Mouse (Mus musculus): ENCODE measurements around the gene Rnf169. TPM values are rescaled to one million over a fixed set of nuclear protein-coding genes. Genes with fewer than 3 reads are reported as not detected.

The Rnf169 gene
- total and polyA plus RNA-seq, 2 experiments from 2014 or later = 3.6 to 17.1 TPM

GRCm38 (mm10) chr7:100012085-100012484 lies 31.8 kb upstream of the Rnf169 start:
- ATAC-seq (ENCODE audit: low FRiP score) (no peak), DNase-seq (ENCODE audit: low spot score) (peak; percentile 89)
- Histone ChIP-seq H3K4me3 (ENCODE audit: low read depth, low read length) (no peak overlapping the region), H3K9ac (replicated peaks; ENCODE audit: low read length, poor library complexity, severe bottlenecking) (no peak overlapping the region), H3K36me3 (ENCODE audit: insufficient read depth, low read length) (no peaks in the 10 kb centered on the region), H3K27me3 (ENCODE audit: insufficient read depth, low read length) (peaks cover 23% of the 10 kb centered on the region), H3K9me3 (ENCODE audit: low read length) (no peaks in the 10 kb centered on the region), H3K4me2 (ENCODE audit: low read depth, low read length, poor library complexity, severe bottlenecking) (no peak overlapping the region), H3K27ac (ENCODE audit: low read depth, low read length) (no peak overlapping the region), H3K4me1 (ENCODE audit: insufficient read depth, low read length) (peaks cover 2% of the 10 kb centered on the region; the same call in 1 of the 2 replicates)
- WGBS = 42% methylated on average over 8 of the region's 8 CpGs
- no peak for TF ChIP-seq CTCF (IDR thresholded peaks at IDR 0.05)

DNA sequence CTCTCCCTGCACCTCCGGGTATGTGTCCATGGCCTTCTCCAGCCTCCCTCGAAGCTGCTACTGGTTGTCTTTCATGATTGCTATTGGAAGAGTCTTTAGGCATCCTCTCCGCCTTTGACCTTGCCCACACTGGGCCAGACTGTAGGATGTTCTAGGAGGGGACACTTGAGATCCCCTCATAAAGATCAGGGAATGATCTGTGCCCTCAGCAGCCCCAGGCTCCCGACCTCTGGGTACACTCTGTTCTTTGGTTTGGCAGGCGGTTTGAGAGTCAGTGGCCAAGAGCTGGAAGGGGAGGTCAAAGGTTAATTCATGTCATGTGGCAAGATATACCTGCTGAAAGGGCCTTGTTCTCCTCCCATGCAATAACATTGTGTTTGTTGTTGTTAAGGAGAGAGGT lies 30.5 kb upstream of the Rnf169 start:
- H3K27ac ChIP-seq (ENCODE audit: low read depth, low read length) = no peak overlapping the region
- H3K4me1 ChIP-seq (ENCODE audit: insufficient read depth, low read length) = peaks cover 2% of the 10 kb centered on the region; the same call in 1 of the 2 replicates
- H3K4me2 ChIP-seq (ENCODE audit: low read depth, low read length, poor library complexity, severe bottlenecking) = no peak overlapping the region
- H3K9me3 ChIP-seq (ENCODE audit: low read length) = no peaks in the 10 kb centered on the region
- peaks cover 32% of the 10 kb centered on the region for H3K27me3 ChIP-seq (ENCODE audit: insufficient read depth, low read length)
- DNase-seq (ENCODE audit: low spot score) (no peak), ATAC-seq (ENCODE audit: low FRiP score) (no peak)
- no peaks in the 10 kb centered on the region for H3K36me3 ChIP-seq (ENCODE audit: insufficient read depth, low read length)
- TF ChIP-seq CTCF (IDR thresholded peaks at IDR 0.05) = no peak
- WGBS = 73% methylated on average over 5 of the region's 5 CpGs
- H3K9ac ChIP-seq (replicated peaks; ENCODE audit: low read length, poor library complexity, severe bottlenecking) = no peak overlapping the region
- no peak overlapping the region for H3K4me3 ChIP-seq (ENCODE audit: low read depth, low read length)

GRCm38 (mm10) chr7:100009640-100010039 lies 29.4 kb upstream of the Rnf169 start:
- Histone ChIP-seq H3K36me3 (ENCODE audit: insufficient read depth, low read length) (no peaks in the 10 kb centered on the region), H3K27ac (ENCODE audit: low read depth, low read length) (no peak overlapping the region), H3K4me1 (ENCODE audit: insufficient read depth, low read length) (peaks cover 2% of the 10 kb centered on the region; the same call in 1 of the 2 replicates), H3K27me3 (ENCODE audit: insufficient read depth, low read length) (peaks cover 37% of the 10 kb centered on the region), H3K4me2 (ENCODE audit: low read depth, low read length, poor library complexity, severe bottlenecking) (no peak overlapping the region), H3K9me3 (ENCODE audit: low read length) (no peaks in the 10 kb centered on the region), H3K4me3 (ENCODE audit: low read depth, low read length) (no peak overlapping the region), H3K9ac (replicated peaks; ENCODE audit: low read length, poor library complexity, severe bottlenecking) (no peak overlapping the region)
- WGBS = 14% methylated on average over 11 of the region's 11 CpGs
- ATAC-seq (ENCODE audit: low FRiP score) (no peak), DNase-seq (ENCODE audit: low spot score) (peak; percentile 71)
- peak; percentile 81 for TF ChIP-seq CTCF (IDR thresholded peaks at IDR 0.05)

DNA sequence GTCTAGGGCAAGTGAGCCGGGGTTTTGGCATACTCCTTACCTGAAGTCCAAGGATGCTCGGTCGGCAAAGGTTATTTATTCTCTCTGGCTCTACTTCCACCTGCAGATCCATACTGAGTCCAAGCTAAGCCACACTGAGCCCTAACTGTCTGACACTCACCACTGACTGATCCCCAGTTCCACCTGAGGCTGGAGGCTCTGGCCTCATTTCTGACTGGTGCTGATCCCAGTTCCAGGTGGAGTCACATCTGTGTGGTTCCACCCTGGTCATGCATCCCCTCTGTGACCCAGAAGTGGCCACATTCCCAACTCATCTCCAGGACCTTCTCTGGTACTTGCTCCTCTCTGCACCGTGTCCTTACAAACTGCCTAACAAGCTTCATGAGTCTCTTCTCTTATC lies 28.5 kb upstream of the Rnf169 start:
- no peak for DNase-seq (ENCODE audit: low spot score)
- no peak for TF ChIP-seq CTCF (IDR thresholded peaks at IDR 0.05)
- no peak overlapping the region for H3K9ac ChIP-seq (replicated peaks; ENCODE audit: low read length, poor library complexity, severe bottlenecking)
- ATAC-seq (ENCODE audit: low FRiP score) = no peak
- H3K4me1 ChIP-seq (ENCODE audit: insufficient read depth, low read length) = peaks cover 2% of the 10 kb centered on the region; the same call in 1 of the 2 replicates
- no peak overlapping the region for H3K4me3 ChIP-seq (ENCODE audit: low read depth, low read length)
- H3K36me3 ChIP-seq (ENCODE audit: insufficient read depth, low read length) = no peaks in the 10 kb centered on the region
- no peak overlapping the region for H3K4me2 ChIP-seq (ENCODE audit: low read depth, low read length, poor library complexity, severe bottlenecking)
- no peaks in the 10 kb centered on the region for H3K9me3 ChIP-seq (ENCODE audit: low read length)
- 95% methylated on average over 4 of the region's 4 CpGs for WGBS
- H3K27me3 ChIP-seq (ENCODE audit: insufficient read depth, low read length) = peaks cover 37% of the 10 kb centered on the region
- H3K27ac ChIP-seq (ENCODE audit: low read depth, low read length) = no peak overlapping the region

- no peak for TF ChIP-seq CTCF (IDR thresholded peaks at IDR 0.05)
- DNase-seq (ENCODE audit: low spot score) (no peak), ATAC-seq (ENCODE audit: low FRiP score) (no peak)
- no peak overlapping the region for H3K9ac ChIP-seq (replicated peaks; ENCODE audit: low read length, poor library complexity, severe bottlenecking)
- 5% methylated on average over 11 of the region's 11 CpGs for WGBS
- peak overlapping the region; percentile 52; the same call in 1 of the 2 replicates for H3K4me3 ChIP-seq (ENCODE audit: low read depth, low read length)
- H3K4me1 ChIP-seq (ENCODE audit: insufficient read depth, low read length) = peaks cover 2% of the 10 kb centered on the region; the same call in 1 of the 2 replicates
- H3K9me3 ChIP-seq (ENCODE audit: low read length) = no peaks in the 10 kb centered on the region
- H3K27ac ChIP-seq (ENCODE audit: low read depth, low read length) = no peak overlapping the region
- peaks cover 37% of the 10 kb centered on the region for H3K27me3 ChIP-seq (ENCODE audit: insufficient read depth, low read length)
- no peaks in the 10 kb centered on the region for H3K36me3 ChIP-seq (ENCODE audit: insufficient read depth, low read length)
- peak overlapping the region; percentile 98 for H3K4me2 ChIP-seq (ENCODE audit: low read depth, low read length, poor library complexity, severe bottlenecking)
Measured at GRCm38 (mm10) chr7:100006411-100006810, 26.2 kb upstream of the Rnf169 start.

DNA sequence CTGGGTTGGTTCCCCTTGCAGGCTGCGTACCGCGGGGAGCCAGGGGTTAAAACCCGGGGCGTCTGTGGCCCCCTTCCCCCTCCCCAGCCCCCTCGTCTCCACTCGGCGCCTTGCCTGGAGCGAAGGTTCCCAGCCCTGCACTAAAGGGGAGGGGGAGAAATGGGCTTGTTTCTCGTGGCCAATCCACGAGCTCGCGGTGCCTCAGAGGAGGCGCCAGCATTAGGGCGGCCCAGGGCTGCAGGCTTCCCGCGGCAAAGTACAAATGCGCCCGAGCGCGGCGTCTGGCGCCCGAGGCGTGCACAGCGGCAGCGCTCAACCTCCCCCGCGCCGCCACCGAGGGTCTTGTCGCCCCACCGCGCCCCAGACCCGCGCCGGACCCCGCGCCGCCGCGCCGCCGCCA lies 25.5 kb upstream of the Rnf169 start, which contains the start of gene Chrdl2:
TSS of gene Chrdl2 (plus strand) at position 383 of the 400 bp plus-strand sequence.
- peak; percentile 85 for ATAC-seq (ENCODE audit: low FRiP score)
- H3K4me2 ChIP-seq (ENCODE audit: low read depth, low read length, poor library complexity, severe bottlenecking) = peak within 1 kb of the TSS; percentile 98
- under 1% methylated on average over 33 of the region's 44 CpGs for WGBS
- no peak within 1 kb of the TSS for H3K27ac ChIP-seq (ENCODE audit: low read depth, low read length)
- no peaks in the 10 kb centered on the region for H3K9me3 ChIP-seq (ENCODE audit: low read length)
- H3K4me1 ChIP-seq (ENCODE audit: insufficient read depth, low read length) = peaks cover 2% of the 10 kb centered on the region; the same call in 1 of the 2 replicates
- DNase-seq (ENCODE audit: low spot score) = peak; percentile 65
- peaks cover 37% of the 10 kb centered on the region for H3K27me3 ChIP-seq (ENCODE audit: insufficient read depth, low read length)
- H3K36me3 ChIP-seq (ENCODE audit: insufficient read depth, low read length) = no peaks in the 10 kb centered on the region
- H3K9ac ChIP-seq (replicated peaks; ENCODE audit: low read length, poor library complexity, severe bottlenecking) = peak within 1 kb of the TSS; percentile 55
- no peak for TF ChIP-seq CTCF (IDR thresholded peaks at IDR 0.05)
- peak within 1 kb of the TSS; percentile 52 for H3K4me3 ChIP-seq (ENCODE audit: low read depth, low read length)

All from midbrain, postnatal 0 days (tissue).